Mouse (Mus musculus) Patski (cell line): ENCODE measurements at regions not wholly inside any gene's neighbourhood (a gene's known extent, or its start where the extent isn't known, plus 50 kb on each side); places are given as distances from the start of the nearest gene placed in this dataset.

Experiments used
- ATAC-seq: fragments of 100-300 bp; one replicate; pipeline ENCODE4 v1.8.0; 2021
- CTCF ChIA-PET: fragments of 350-600 bp; sonication (Branson Sonifier 250); formaldehyde crosslinking; loops from one replicate; lab custom pipeline; 2022; ENCODE audit warnings: inconsistent platforms; lab: Charles Lee
- POLR2A ChIA-PET: fragments of 350-600 bp; sonication (Branson Sonifier 250); formaldehyde crosslinking; loops from one replicate; lab custom pipeline; 2022; ENCODE audit warnings: antibody characterized with exemption, inconsistent platforms; lab: Charles Lee
- DNase-seq: peaks from one replicate; pipeline ENCODE4 v3.0.0-alpha.2; 2011; ENCODE audit warnings: low read depth, low spot score
- H3K27me3 ChIP-seq: fragments of 371-371 bp; one replicate; pipeline ENCODE4 v1.5.1; 2021
- CTCF ChIP-seq: fragments of 100-300 bp; IDR thresholded peaks from one replicate; pipeline ENCODE4 v1.5.1; 2021
- in situ Hi-C: fragments of 300-500 bp; cut with MboI; formaldehyde crosslinking; loops from 3 replicates; pipeline ENCODE4 v1.11.1; 2018; ENCODE audit warnings: low pct_unique_long_range_greater_than_20kb, mixed read lengths

DNA sequence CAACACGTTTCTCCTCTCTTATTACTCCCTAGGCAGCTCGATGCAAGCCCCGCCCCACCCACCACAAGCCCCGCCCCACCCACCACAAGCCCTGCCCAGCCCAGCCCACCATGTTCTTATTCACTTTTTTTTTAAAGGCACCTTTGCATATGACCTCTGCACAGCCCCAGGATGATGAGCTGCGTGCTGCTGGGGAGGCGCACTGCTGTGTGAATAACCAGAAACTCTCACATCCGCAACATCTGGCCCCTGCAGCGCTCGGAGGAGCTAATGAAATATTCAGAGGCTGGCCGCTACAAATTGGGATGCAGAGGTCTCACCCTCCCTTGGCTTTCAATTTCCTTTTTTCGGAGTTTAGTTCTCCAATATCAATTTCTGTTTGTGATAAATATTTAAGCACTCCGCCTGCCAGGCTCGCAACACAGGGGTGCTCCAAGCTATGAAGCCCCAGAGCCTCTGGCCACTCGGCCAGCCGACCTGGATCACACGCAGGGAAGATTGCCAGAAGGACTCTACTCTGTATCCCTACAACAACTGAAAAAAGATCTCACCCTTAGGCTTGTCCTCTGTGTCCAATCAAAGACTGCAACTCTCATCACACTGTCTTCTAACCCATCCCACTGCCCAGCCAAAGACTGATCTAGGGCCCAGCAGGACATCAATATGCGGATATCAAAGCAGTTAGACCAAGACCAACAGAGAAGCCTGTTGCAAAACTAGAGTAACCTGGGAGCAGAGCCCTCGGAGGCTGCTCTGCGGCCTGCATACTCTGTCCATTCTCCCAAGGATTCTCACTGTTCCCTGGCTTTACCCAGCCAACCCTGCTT lies 245.6 kb upstream of the Hs6st1 start:
- CTCF ChIA-PET, result no interaction called here
- no peak for TF ChIP-seq CTCF
- H3K27me3 ChIP-seq, result no peaks in the 10 kb centered on the region
- in situ Hi-C loops, result no loop called here
- POLR2A ChIA-PET, result interaction anchor here (0.6 kb wide), 1 partner anchor 14 kb away, joined by 3 read pairs; no protein-coding TSS in a partner anchor
- ATAC-seq, result no peak
- no peak for DNase-seq

DNA sequence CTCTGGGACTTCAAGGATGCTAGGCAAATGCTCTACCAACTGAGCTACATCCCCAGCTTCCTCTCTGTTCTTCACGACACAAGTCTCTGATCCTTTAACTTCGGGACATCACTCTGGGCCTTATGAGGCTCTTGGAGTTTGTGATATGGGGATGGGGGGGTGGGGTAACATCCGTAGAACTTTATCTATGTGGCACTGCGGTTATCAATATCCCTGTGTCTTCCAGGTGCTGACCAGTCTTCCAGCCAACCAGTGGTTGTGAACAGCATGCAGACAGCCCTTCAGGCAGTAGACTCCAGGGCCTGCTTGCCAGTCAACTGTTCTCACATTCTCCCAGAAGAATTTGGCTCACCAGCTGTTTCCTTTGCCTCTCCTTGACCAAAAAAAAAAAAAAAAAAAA lies 244.7 kb upstream of the Hs6st1 start:
- CTCF ChIA-PET, result no interaction called here
- TF ChIP-seq CTCF, result no peak
- POLR2A ChIA-PET, result interaction anchor here (0.6 to 1.0 kb wide), 3 partner anchors 12 to 158 kb away, joined by 4 read pairs; no protein-coding TSS in a partner anchor
- H3K27me3 ChIP-seq, result no peaks in the 10 kb centered on the region
- in situ Hi-C loops, result no loop called here
- DNase-seq (no peak), ATAC-seq (no peak)

GRCm38 (mm10) chr1:35823981-35824880 lies 244.0 kb upstream of the Hs6st1 start:
- no peak for ATAC-seq
- in situ Hi-C loops, result no loop called here
- ChIA-PET CTCF (no interaction called here), POLR2A (interaction anchor here (0.6 to 1.0 kb wide), 3 partner anchors 12 to 158 kb away, joined by 4 read pairs; no protein-coding TSS in a partner anchor)
- DNase-seq, result no peak
- no peaks in the 10 kb centered on the region for H3K27me3 ChIP-seq
- no peak for TF ChIP-seq CTCF

DNA sequence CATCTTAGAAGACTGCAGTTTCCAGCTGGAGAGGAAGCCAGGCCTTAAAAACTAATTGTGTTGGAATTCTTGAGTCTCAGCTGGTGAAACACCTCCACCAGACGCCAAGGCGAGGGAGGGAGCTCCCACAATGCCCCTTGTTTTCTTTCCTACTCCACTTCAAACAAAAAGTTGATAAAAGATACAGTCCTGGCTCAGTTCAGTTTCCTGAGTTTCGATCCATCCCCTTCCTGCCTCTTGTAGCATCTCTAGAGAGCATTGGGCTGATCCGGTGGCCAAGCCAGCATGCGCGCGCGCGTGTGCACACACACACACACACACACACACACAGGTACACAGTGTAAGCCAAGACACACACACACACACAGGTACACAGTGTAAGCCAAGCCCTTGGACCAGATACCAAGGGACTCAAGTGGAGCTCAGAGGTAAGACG lies 242.7 kb upstream of the Hs6st1 start:
- DNase-seq (no peak), ATAC-seq (no peak)
- H3K27me3 ChIP-seq, result no peaks in the 10 kb centered on the region
- in situ Hi-C loops, result no loop called here
- ChIA-PET CTCF (no interaction called here), POLR2A (no interaction called here)
- TF ChIP-seq CTCF, result no peak

GRCm38 (mm10) chr1:35826575-35827114 lies 241.6 kb upstream of the Hs6st1 start:
- no peak for ATAC-seq
- no peak for TF ChIP-seq CTCF
- ChIA-PET CTCF (interaction anchor here (1.1 kb wide), 1 partner anchor 30 kb away, joined by 3 read pairs; no protein-coding TSS in a partner anchor), POLR2A (interaction anchor here (0.7 kb wide), 1 partner anchor 10 kb away, joined by 5 read pairs; no protein-coding TSS in a partner anchor)
- in situ Hi-C loops, result no loop called here
- DNase-seq, result no peak
- no peaks in the 10 kb centered on the region for H3K27me3 ChIP-seq

DNA sequence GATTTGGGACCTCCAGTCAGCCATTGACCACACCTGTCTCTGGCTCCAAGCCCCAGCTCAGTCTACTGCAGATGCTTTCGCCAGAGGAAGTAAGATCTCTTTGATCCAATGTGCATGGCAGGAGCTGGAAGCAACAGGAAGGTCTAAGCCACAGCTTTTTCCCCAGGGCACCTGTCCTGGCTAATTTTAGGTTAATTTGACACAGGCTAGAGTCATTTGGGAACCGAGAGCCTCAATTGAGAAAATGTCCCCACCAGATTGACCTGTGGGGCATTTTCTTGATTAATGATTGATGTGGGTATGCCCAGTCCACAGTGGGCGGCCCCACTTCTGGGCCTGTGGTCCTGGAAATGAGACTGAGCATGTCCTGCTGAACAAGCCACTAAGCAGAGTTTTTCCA lies 240.7 kb upstream of the Hs6st1 start:
- ChIA-PET CTCF (interaction anchor here (1.1 kb wide), 1 partner anchor 31 kb away, joined by 3 read pairs; no protein-coding TSS in a partner anchor), POLR2A (no interaction called here)
- DNase-seq (no peak), ATAC-seq (no peak)
- in situ Hi-C loops, result no loop called here
- TF ChIP-seq CTCF, result no peak
- no peaks in the 10 kb centered on the region for H3K27me3 ChIP-seq

- no peak for ATAC-seq
- DNase-seq, result no peak
- ChIA-PET POLR2A (no interaction called here), CTCF (no interaction called here)
- no peaks in the 10 kb centered on the region for H3K27me3 ChIP-seq
- TF ChIP-seq CTCF, result no peak
- in situ Hi-C loops, result no loop called here
These were observed 234.0 kb upstream of the Hs6st1 start for GRCm38 (mm10) chr1:35834180-35834579.

DNA sequence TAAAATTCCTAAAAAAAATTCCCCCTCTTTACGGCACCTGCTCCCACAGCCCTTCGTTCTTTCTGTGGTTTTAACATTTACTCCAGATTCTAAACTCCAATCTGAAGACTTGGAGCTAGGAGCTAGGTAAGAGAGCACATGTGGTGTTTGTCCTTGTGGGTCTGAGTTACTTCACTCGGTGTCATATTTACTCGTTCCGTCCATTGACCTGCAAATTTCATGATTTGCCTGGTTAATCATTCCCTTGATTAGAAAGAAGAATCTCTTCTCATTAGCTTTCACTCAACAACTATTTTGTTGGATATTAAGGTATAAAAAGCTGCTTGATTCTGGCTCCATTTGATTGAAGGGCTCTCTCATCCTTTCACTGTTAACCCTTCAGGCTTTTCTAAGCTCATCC lies 231.6 kb upstream of the Hs6st1 start:
- in situ Hi-C loops, result no loop called here
- no peak for TF ChIP-seq CTCF
- no peak for ATAC-seq

DNA sequence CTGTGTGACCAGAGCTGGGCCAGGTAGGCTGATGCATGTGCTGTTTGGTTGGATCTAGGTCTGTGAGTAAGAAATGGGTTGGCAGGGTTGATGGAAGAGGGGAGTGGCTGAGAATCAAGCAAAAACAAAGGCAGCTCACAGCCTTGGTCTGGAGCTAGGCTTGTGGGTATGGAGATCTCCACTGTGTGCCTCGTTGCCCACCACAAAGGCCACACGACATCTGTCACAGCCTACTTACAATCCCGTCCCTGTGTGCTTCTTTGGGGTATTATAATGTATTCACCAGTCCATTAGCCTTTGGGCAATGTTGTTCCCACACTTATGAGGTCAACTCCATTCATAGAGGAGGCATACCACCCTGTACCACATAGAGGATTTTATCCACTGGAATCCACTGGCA lies 229.6 kb upstream of the Hs6st1 start:
- no peak for TF ChIP-seq CTCF
- no peaks in the 10 kb centered on the region for H3K27me3 ChIP-seq
- POLR2A ChIA-PET, result interaction anchor here (0.6 to 0.9 kb wide), 2 partner anchors 18 to 39 kb away, joined by 3 read pairs; no protein-coding TSS in a partner anchor
- ATAC-seq (no peak), DNase-seq (no peak)
- CTCF ChIA-PET, result interaction anchor here (1.0 to 2.1 kb wide), 2 partner anchors 9 to 13 kb away, joined by 3 to 5 read pairs; no protein-coding TSS in a partner anchor
- in situ Hi-C loops, result no loop called here

More for the DNA sequence above, 231.6 kb upstream of the Hs6st1 start:
- H3K27me3 ChIP-seq, result no peaks in the 10 kb centered on the region
- no peak for DNase-seq
- ChIA-PET POLR2A (interaction anchor here (0.6 to 0.7 kb wide), 3 partner anchors 13 to 245 kb away, joined by 3 to 7 read pairs (median 4); no protein-coding TSS in a partner anchor), CTCF (interaction anchor here (1.2 kb wide), 1 partner anchor 13 kb away, joined by 5 read pairs; no protein-coding TSS in a partner anchor)

DNA sequence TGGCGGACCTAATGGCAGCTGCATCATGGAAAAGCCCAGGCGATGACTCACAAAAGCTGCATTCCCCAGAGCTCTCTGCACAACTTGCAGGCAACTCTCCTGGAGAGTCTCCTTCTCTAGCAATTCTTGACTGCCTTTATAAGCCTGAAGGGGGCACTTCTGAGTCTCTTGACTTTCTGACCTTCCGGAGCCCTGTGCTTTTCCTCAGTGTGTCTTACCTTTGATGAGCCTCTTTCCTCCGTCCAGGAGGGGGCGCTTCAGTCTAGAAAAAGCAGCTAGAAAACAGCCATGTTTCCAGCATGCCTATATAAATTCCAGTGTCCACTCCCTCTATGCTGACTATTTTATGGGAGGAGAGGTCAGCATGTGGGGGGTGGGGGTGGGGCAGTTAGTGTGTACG lies 228.8 kb upstream of the Hs6st1 start:
- ChIA-PET POLR2A (interaction anchor here (0.9 kb wide), 1 partner anchor 17 kb away, joined by 3 read pairs; no protein-coding TSS in a partner anchor), CTCF (interaction anchor here (1.0 to 2.1 kb wide), 3 partner anchors 10 to 17 kb away, joined by 3 to 5 read pairs (median 3); no protein-coding TSS in a partner anchor)
- in situ Hi-C loops, result no loop called here
- peak; percentile 53 for TF ChIP-seq CTCF
- DNase-seq (no peak), ATAC-seq (no peak)
- no peaks in the 10 kb centered on the region for H3K27me3 ChIP-seq
